Mouse (Mus musculus) neural tube, embryonic 14.5 days (tissue): ENCODE results near the gene Apol7e. TPM values are rescaled to one million over a fixed set of nuclear protein-coding genes. Genes with fewer than 3 reads are reported as not detected.

Experiments
- ATAC-seq: fragments of 200-750 bp; cut with Nextera tagmentation; 2 replicates; pipeline ENCODE4 v1.8.0; 2017; ENCODE audit warnings: low read depth, mild to moderate bottlenecking, moderate TSS enrichment, moderate library complexity
- H3K27ac ChIP-seq: fragments of 300-500 bp; sonication (generic); 2 replicates; pipeline ENCODE4 v1.5.1; 2014; ENCODE audit warnings: low read depth, mild to moderate bottlenecking, control low read depth, low read length, moderate library complexity, mixed read lengths
- H3K27me3 ChIP-seq: fragments of 300-500 bp; sonication (generic); 2 replicates; pipeline ENCODE4 v1.6.1; 2014; ENCODE audit warnings: low read length; ENCODE audit not compliant: control insufficient read depth, insufficient read depth
- H3K36me3 ChIP-seq: fragments of 300-500 bp; sonication (generic); 2 replicates; pipeline ENCODE4 v1.6.1; 2014; ENCODE audit warnings: low read length, mixed read lengths; ENCODE audit not compliant: control insufficient read depth, insufficient read depth
- H3K4me1 ChIP-seq: fragments of 300-500 bp; sonication (generic); 2 replicates; pipeline ENCODE4 v1.6.1; 2014; ENCODE audit warnings: low read length; ENCODE audit not compliant: control insufficient read depth, insufficient read depth
- H3K4me2 ChIP-seq: fragments of 300-500 bp; sonication (generic); 2 replicates; pipeline ENCODE4 v1.6.1; 2014; ENCODE audit warnings: mild to moderate bottlenecking, low read depth, low read length, control low read depth
- H3K4me3 ChIP-seq: fragments of 300-500 bp; sonication (generic); 2 replicates; pipeline ENCODE4 v1.5.1; 2014; ENCODE audit warnings: low read depth, low read length, control low read depth, mixed read lengths
- H3K9ac ChIP-seq: fragments of 300-500 bp; sonication (generic); replicated peaks from 2 replicates; pipeline ENCODE4 v1.6.1; 2014; ENCODE audit warnings: low read depth, mild to moderate bottlenecking, control low read depth, low read length, mixed read lengths
- H3K9me3 ChIP-seq: fragments of 300-500 bp; sonication (generic); 2 replicates; pipeline ENCODE4 v1.6.1; 2016; ENCODE audit warnings: low read length; ENCODE audit not compliant: control insufficient read depth
- WGBS: fragments of 180-500 bp; shearing (Covaris S2); extraction: QIAGEN DNeasy Blood & Tissue Kit; methylation state at CpG from one replicate; pipeline ENCODE4 v1.1.7; 2014; 5-methylcytosine and 5-hydroxymethylcytosine counted together
- polyA plus RNA-seq: library from polyadenylated mRNA; unstranded; fragments of >200 nt; fragmentation: Nextera tagmentation; extraction: Ambion mirVana; gene quantifications from 2 replicates; pipeline ENCODE4 v1.2.1, GENCODE M21; 2014

The Apol7e gene
- polyA plus RNA-seq, 1 experiment from 2014 or later, result not detected

GRCm38 (mm10) chr15:77749717-77750116, 51.1 kb downstream of the Apol7e start:
- H3K36me3 ChIP-seq, result no peaks in the 10 kb centered on the region
- no peak overlapping the region for H3K4me2 ChIP-seq
- 84% methylated on average over 10 of the region's 10 CpGs for WGBS
- H3K4me1 ChIP-seq, result no peaks in the 10 kb centered on the region
- no peak overlapping the region for H3K27ac ChIP-seq
- no peak overlapping the region for H3K4me3 ChIP-seq
- H3K27me3 ChIP-seq, result no peaks in the 10 kb centered on the region
- no peak overlapping the region for H3K9ac ChIP-seq
- ATAC-seq, result no peak
- no peaks in the 10 kb centered on the region for H3K9me3 ChIP-seq

GRCm38 (mm10) chr15:77750461-77750860, 51.8 kb downstream of the Apol7e start:
- no peak overlapping the region for H3K9ac ChIP-seq
- no peaks in the 10 kb centered on the region for H3K9me3 ChIP-seq
- no peak overlapping the region for H3K27ac ChIP-seq
- 45% methylated on average over 1 of the region's 1 CpGs for WGBS
- no peak overlapping the region for H3K4me2 ChIP-seq
- no peak overlapping the region for H3K4me3 ChIP-seq
- ATAC-seq, result no peak
- no peaks in the 10 kb centered on the region for H3K36me3 ChIP-seq
- H3K27me3 ChIP-seq, result no peaks in the 10 kb centered on the region
- H3K4me1 ChIP-seq, result no peaks in the 10 kb centered on the region

- H3K9ac ChIP-seq, result no peak overlapping the region
- no peaks in the 10 kb centered on the region for H3K36me3 ChIP-seq
Measured at GRCm38 (mm10) chr15:77752443-77752842, 53.8 kb downstream of the Apol7e start.

GRCm38 (mm10) chr15:77755132-77755531, 56.5 kb downstream of the Apol7e start:
- WGBS, result 70% methylated on average over 2 of the region's 2 CpGs
- H3K27me3 ChIP-seq, result no peaks in the 10 kb centered on the region
- no peak overlapping the region for H3K4me2 ChIP-seq
- no peak overlapping the region for H3K4me3 ChIP-seq
- H3K36me3 ChIP-seq, result no peaks in the 10 kb centered on the region
- no peaks in the 10 kb centered on the region for H3K9me3 ChIP-seq
- H3K4me1 ChIP-seq, result no peaks in the 10 kb centered on the region
- no peak overlapping the region for H3K27ac ChIP-seq
- no peak overlapping the region for H3K9ac ChIP-seq
- ATAC-seq, result no peak

More at GRCm38 (mm10) chr15:77752443-77752842, 53.8 kb downstream of the Apol7e start:
- H3K27ac ChIP-seq, result no peak overlapping the region
- H3K27me3 ChIP-seq, result no peaks in the 10 kb centered on the region
- ATAC-seq, result no peak
- H3K4me3 ChIP-seq, result no peak overlapping the region
- WGBS, result 45% methylated on average over 11 of the region's 11 CpGs
- no peak overlapping the region for H3K4me2 ChIP-seq
- no peaks in the 10 kb centered on the region for H3K4me1 ChIP-seq
- H3K9me3 ChIP-seq, result no peaks in the 10 kb centered on the region

- H3K27ac ChIP-seq, result no peak overlapping the region
- ATAC-seq, result no peak
- H3K4me1 ChIP-seq, result no peaks in the 10 kb centered on the region
- H3K27me3 ChIP-seq, result no peaks in the 10 kb centered on the region
- H3K4me3 ChIP-seq, result no peak overlapping the region
- no peak overlapping the region for H3K4me2 ChIP-seq
- no peak overlapping the region for H3K9ac ChIP-seq
- 63% methylated on average over 2 of the region's 2 CpGs for WGBS
- no peaks in the 10 kb centered on the region for H3K9me3 ChIP-seq
- peaks cover under 1% of the 10 kb centered on the region; the same call in 1 of the 2 replicates for H3K36me3 ChIP-seq
Measured at GRCm38 (mm10) chr15:77756081-77756480, 57.4 kb downstream of the Apol7e start.

- Histone ChIP-seq H3K27me3 (no peaks in the 10 kb centered on the region), H3K9me3 (no peaks in the 10 kb centered on the region), H3K9ac (no peak within 1 kb of the TSS), H3K4me2 (no peak within 1 kb of the TSS), H3K27ac (no peak within 1 kb of the TSS), H3K4me3 (no peak within 1 kb of the TSS), H3K4me1 (no peaks in the 10 kb centered on the region), H3K36me3 (peaks cover 7% of the 10 kb centered on the region; the same call in 1 of the 2 replicates)
- no peak for ATAC-seq
- WGBS, result 8% methylated on average over 9 of the region's 9 CpGs
Measured at GRCm38 (mm10) chr15:77756848-77757247, 58.2 kb downstream of the Apol7e start, which contains the start of gene Apol8. Gene Apol8 (minus strand): TSS chr15:77757003.

GRCm38 (mm10) chr15:77757586-77758226, 59.0 kb downstream of the Apol7e start:
- Histone ChIP-seq H3K4me3 (no peak overlapping the region), H3K36me3 (peaks cover 7% of the 10 kb centered on the region; the same call in 1 of the 2 replicates), H3K4me2 (no peak overlapping the region), H3K9ac (no peak overlapping the region), H3K27me3 (no peaks in the 10 kb centered on the region), H3K27ac (no peak overlapping the region), H3K9me3 (no peaks in the 10 kb centered on the region), H3K4me1 (no peaks in the 10 kb centered on the region)
- 85% methylated on average over 4 of the region's 4 CpGs for WGBS
- ATAC-seq, result no peak

GRCm38 (mm10) chr15:77760037-77760436, 61.4 kb downstream of the Apol7e start:
- no peak overlapping the region for H3K9ac ChIP-seq
- WGBS, result 96% methylated on average over 16 of the region's 16 CpGs
- H3K4me2 ChIP-seq, result no peak overlapping the region
- no peak overlapping the region for H3K27ac ChIP-seq
- H3K4me1 ChIP-seq, result no peaks in the 10 kb centered on the region
- no peak overlapping the region for H3K4me3 ChIP-seq
- no peaks in the 10 kb centered on the region for H3K27me3 ChIP-seq
- H3K9me3 ChIP-seq, result no peaks in the 10 kb centered on the region
- ATAC-seq, result no peak
- peaks cover 28% of the 10 kb centered on the region for H3K36me3 ChIP-seq

GRCm38 (mm10) chr15:77761083-77761482, 62.4 kb downstream of the Apol7e start:
- Histone ChIP-seq H3K9me3 (no peaks in the 10 kb centered on the region), H3K4me3 (no peak overlapping the region), H3K27me3 (no peaks in the 10 kb centered on the region), H3K4me2 (no peak overlapping the region), H3K27ac (no peak overlapping the region), H3K9ac (no peak overlapping the region), H3K36me3 (peaks cover 35% of the 10 kb centered on the region), H3K4me1 (no peaks in the 10 kb centered on the region)
- ATAC-seq, result no peak
- 97% methylated on average over 7 of the region's 7 CpGs for WGBS
